Mouse (Mus musculus): ENCODE results near the gene Dnajb1. TPM values are rescaled to one million over a fixed set of nuclear protein-coding genes. Genes with fewer than 3 reads are reported as not detected.

Dnajb1 gene
- polyA plus RNA-seq, 1 experiment from 2014 or later: 31.6 TPM

DNA sequence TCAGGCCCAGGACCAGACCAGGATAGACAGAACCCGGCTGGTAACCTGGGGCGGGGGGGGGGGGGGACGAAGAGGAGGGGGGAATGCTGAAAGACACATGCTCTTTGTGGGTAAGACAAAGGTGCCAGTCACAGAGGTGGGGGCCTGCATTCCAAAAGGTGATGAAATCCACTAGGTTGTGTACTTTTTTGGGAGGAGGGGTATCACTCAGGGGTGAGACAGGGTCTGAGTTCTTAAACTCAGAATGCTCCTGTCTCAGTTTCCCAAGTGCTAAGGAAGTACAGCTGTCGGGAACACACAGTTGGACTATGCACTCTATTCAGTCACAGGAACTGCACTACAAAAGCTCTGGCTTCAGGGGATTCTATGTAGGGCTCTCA is 31.5 kb upstream of the Dnajb1 start:
- ATAC-seq: no peak

DNA sequence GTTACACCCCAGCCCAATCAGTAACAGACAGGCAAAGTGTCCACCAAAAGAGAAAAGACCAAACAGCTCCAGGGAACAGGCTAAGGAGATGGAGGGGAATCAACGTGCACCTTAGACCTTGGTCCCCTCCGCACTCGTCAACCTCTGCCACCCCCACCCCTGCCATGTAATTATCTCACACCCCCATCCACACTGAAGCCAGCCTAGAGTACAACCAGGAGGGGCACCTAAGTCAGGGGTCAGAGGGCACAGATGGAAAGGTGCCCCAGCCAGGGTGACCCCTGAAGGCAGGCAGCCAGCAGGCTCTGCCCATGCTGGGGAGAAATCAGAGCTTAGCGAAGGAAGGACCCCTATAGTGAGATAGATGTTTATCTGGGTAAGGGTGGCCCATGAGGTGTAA is 31.1 kb upstream of the Dnajb1 start:
- H3K9ac ChIP-seq (replicated peaks): no peak overlapping the region
- peaks cover 16% of the 10 kb centered on the region for H3K36me3 ChIP-seq (replicated peaks; ENCODE audit: insufficient read depth, low read length)
- H3K27ac ChIP-seq (ENCODE audit: low read depth): peak overlapping the region; percentile 19; the same call in 1 of the 2 replicates
- no peaks in the 10 kb centered on the region for H3K27me3 ChIP-seq (ENCODE audit: insufficient read depth, low read length)
- TF ChIP-seq EP300 (IDR thresholded peaks at IDR 0.05; ENCODE audit: low read depth) (no peak), CTCF (IDR thresholded peaks at IDR 0.05; ENCODE audit: low read depth) (no peak)
- ATAC-seq (no peak), DNase-seq (peak; percentile 12)
- 79% methylated on average over 4 of the region's 4 CpGs for WGBS (ENCODE audit: insufficient replicate concordance)
- no peaks in the 10 kb centered on the region for H3K9me3 ChIP-seq (ENCODE audit: low read length)
- no peak overlapping the region for H3K4me3 ChIP-seq (ENCODE audit: low read depth, low read length)
- peaks cover 8% of the 10 kb centered on the region for H3K4me1 ChIP-seq (ENCODE audit: insufficient read depth)
- no peak overlapping the region for H3K4me2 ChIP-seq (ENCODE audit: low read depth, low read length)

More for the DNA sequence above, 31.5 kb upstream of the Dnajb1 start:
- peaks cover 8% of the 10 kb centered on the region for H3K4me1 ChIP-seq (ENCODE audit: insufficient read depth)
- no peak overlapping the region for H3K4me2 ChIP-seq (ENCODE audit: low read depth, low read length)
- no peaks in the 10 kb centered on the region for H3K27me3 ChIP-seq (ENCODE audit: insufficient read depth, low read length)
- DNase-seq: no peak
- peaks cover 21% of the 10 kb centered on the region for H3K36me3 ChIP-seq (replicated peaks; ENCODE audit: insufficient read depth, low read length)
- no peak overlapping the region for H3K4me3 ChIP-seq (ENCODE audit: low read depth, low read length)
- WGBS (ENCODE audit: insufficient replicate concordance): 61% methylated on average over 3 of the region's 4 CpGs
- no peaks in the 10 kb centered on the region for H3K9me3 ChIP-seq (ENCODE audit: low read length)
- no peak for TF ChIP-seq EP300 (IDR thresholded peaks at IDR 0.05; ENCODE audit: low read depth)
- TF ChIP-seq CTCF (IDR thresholded peaks at IDR 0.05; ENCODE audit: low read depth): no peak
- H3K9ac ChIP-seq (replicated peaks): no peak overlapping the region
- 0 out of 2 replicates have a peak overlapping the region, but pooled peaks have one; percentile 19 for H3K27ac ChIP-seq (ENCODE audit: low read depth)

DNA sequence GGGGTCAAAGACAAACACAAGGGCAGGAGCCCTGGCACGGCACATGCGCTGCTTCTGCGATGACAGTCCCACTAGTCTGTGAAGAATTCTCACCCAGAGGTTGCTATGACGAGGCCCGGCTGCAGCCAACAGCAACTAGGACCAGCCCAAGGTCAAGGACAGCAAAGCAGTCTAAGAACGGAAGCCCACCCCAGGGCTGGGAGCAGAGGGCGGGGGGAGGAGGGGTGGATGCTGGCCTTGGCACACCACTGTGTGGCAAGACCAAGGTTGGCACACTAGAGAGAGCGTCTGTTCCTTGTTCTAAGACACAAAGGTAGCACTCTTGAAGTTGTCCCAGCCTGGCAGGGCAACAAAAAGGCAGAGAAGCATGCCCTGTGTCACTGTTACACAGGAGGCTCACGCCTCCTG is 30.6 kb upstream of the Dnajb1 start:
- ATAC-seq (no peak), DNase-seq (peak; percentile 17)
- Histone ChIP-seq H3K27ac (ENCODE audit: low read depth) (peak overlapping the region; percentile 30; the same call in 1 of the 2 replicates), H3K27me3 (ENCODE audit: insufficient read depth, low read length) (no peaks in the 10 kb centered on the region), H3K9me3 (ENCODE audit: low read length) (no peaks in the 10 kb centered on the region), H3K4me3 (ENCODE audit: low read depth, low read length) (no peak overlapping the region), H3K4me1 (ENCODE audit: insufficient read depth) (peaks cover 8% of the 10 kb centered on the region), H3K9ac (replicated peaks) (no peak overlapping the region), H3K36me3 (replicated peaks; ENCODE audit: insufficient read depth, low read length) (peaks cover 12% of the 10 kb centered on the region; the same call in 1 of the 2 replicates), H3K4me2 (ENCODE audit: low read depth, low read length) (no peak overlapping the region)
- WGBS (ENCODE audit: insufficient replicate concordance): 68% methylated on average over 9 of the region's 9 CpGs
- TF ChIP-seq CTCF (IDR thresholded peaks at IDR 0.05; ENCODE audit: low read depth) (no peak), EP300 (IDR thresholded peaks at IDR 0.05; ENCODE audit: low read depth) (no peak)

DNA sequence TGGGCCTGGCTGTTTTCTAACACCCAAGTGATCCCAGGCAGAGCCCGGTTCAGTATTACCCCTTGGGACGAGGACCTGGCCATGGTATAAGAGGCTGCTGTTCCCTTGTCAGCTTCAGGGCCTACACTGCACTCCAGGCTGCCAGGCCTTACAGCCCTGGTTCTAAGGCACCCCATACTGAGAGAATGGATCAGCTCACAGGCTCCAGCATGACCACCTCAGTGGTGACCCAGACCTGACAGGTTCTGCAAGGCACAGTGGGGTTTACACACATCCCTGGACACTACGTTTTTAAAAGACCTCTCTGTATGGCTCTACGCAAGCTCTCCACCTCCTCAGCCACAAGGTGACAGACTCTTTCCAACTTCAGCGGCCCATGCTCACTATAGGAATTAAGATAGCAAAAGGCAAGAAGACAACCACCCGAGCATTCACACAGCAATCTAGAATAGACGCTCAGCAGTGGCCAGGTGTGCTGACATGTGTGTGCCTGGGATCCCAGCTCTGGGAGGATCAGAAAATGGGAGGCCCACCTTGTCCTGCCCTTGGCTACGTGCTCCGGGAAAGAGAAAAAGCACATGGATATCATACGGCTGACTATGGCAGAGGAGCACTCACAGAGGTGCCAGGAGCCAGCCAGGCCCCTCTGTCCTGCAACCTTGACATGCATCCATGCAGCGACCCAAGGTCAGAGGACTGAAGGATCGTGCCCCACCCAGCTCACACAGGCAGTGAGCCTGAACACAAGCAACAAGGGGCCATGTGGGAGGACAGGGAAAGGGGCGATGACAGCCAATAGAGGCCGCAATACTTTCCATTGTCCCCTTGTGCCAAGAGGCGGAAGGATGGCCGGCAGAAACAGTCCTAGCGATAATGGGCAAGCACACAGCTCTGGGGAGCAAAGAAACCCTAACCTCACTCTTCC is 29.6 kb upstream of the Dnajb1 start:
- WGBS (ENCODE audit: insufficient replicate concordance): 82% methylated on average over 17 of the region's 17 CpGs
- peaks cover 8% of the 10 kb centered on the region for H3K4me1 ChIP-seq (ENCODE audit: insufficient read depth)

DNA sequence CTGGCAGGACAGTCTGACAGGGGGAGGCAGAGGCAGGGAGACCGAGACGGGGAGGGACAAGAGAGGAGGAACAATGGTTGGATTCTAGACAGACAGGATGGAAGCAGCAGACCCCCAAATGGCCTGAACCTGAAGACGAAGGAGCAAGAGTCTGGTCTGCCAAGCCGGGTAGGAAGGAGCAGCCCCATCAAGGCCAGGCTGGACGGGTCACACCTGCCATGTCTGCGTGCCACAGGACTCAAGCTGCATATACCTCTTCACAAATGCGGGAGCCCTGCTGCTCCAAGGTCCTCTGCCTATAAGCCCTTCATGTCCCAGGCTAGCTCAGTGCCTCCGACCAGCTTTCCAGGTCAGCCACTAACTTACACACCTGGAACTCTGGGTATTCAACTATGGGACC is 28.3 kb upstream of the Dnajb1 start:
- no peak overlapping the region for H3K9ac ChIP-seq (replicated peaks)
- ATAC-seq: no peak

More for the DNA sequence above, 29.6 kb upstream of the Dnajb1 start:
- no peaks in the 10 kb centered on the region for H3K9me3 ChIP-seq (ENCODE audit: low read length)
- H3K4me3 ChIP-seq (ENCODE audit: low read depth, low read length): no peak overlapping the region
- 0 out of 2 replicates have a peak, but pooled peaks cover 5% of the 10 kb centered on the region for H3K36me3 ChIP-seq (replicated peaks; ENCODE audit: insufficient read depth, low read length)
- ATAC-seq (no peak), DNase-seq (no peak)
- no peak overlapping the region for H3K4me2 ChIP-seq (ENCODE audit: low read depth, low read length)
- TF ChIP-seq EP300 (IDR thresholded peaks at IDR 0.05; ENCODE audit: low read depth) (no peak), CTCF (IDR thresholded peaks at IDR 0.05; ENCODE audit: low read depth) (no peak)
- 0 out of 2 replicates have a peak overlapping the region, but pooled peaks have one; percentile 7 for H3K27ac ChIP-seq (ENCODE audit: low read depth)
- H3K9ac ChIP-seq (replicated peaks): no peak overlapping the region
- no peaks in the 10 kb centered on the region for H3K27me3 ChIP-seq (ENCODE audit: insufficient read depth, low read length)

DNA sequence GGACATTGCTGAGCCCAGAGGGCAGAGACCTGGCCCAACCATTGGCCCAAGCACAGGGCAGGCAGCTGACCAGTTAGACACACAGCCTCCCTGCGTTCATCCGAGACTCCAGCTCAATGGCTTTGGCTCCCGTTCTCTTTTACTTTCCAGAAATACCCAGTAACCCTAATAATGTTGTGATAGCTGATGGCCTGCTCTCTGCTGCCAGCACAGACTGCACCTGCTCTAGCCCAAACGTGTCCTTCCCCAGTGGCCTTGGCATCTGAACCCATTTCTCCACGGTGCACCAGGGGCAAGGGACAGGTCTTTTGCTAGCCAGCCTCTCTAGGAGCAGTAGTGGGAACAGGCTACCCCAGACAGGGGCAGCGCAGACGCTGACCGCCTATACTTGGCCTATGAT is 27.2 kb upstream of the Dnajb1 start:
- ATAC-seq (no peak), DNase-seq (no peak)
- Histone ChIP-seq H3K9ac (replicated peaks) (no peak overlapping the region), H3K4me3 (ENCODE audit: low read depth, low read length) (no peak overlapping the region), H3K9me3 (ENCODE audit: low read length) (no peaks in the 10 kb centered on the region), H3K27ac (ENCODE audit: low read depth) (no peak overlapping the region), H3K36me3 (replicated peaks; ENCODE audit: insufficient read depth, low read length) (no peaks in the 10 kb centered on the region), H3K4me2 (ENCODE audit: low read depth, low read length) (no peak overlapping the region), H3K27me3 (ENCODE audit: insufficient read depth, low read length) (no peaks in the 10 kb centered on the region), H3K4me1 (ENCODE audit: insufficient read depth) (peaks cover 21% of the 10 kb centered on the region)
- TF ChIP-seq CTCF (IDR thresholded peaks at IDR 0.05; ENCODE audit: low read depth) (no peak), EP300 (IDR thresholded peaks at IDR 0.05; ENCODE audit: low read depth) (no peak)
- WGBS (ENCODE audit: insufficient replicate concordance): 81% methylated on average over 8 of the region's 8 CpGs

More for the DNA sequence above, 28.3 kb upstream of the Dnajb1 start:
- Histone ChIP-seq H3K9me3 (ENCODE audit: low read length) (no peaks in the 10 kb centered on the region), H3K36me3 (replicated peaks; ENCODE audit: insufficient read depth, low read length) (no peaks in the 10 kb centered on the region), H3K4me1 (ENCODE audit: insufficient read depth) (peaks cover 15% of the 10 kb centered on the region), H3K27me3 (ENCODE audit: insufficient read depth, low read length) (no peaks in the 10 kb centered on the region), H3K4me2 (ENCODE audit: low read depth, low read length) (no peak overlapping the region), H3K4me3 (ENCODE audit: low read depth, low read length) (no peak overlapping the region), H3K27ac (ENCODE audit: low read depth) (no peak overlapping the region)
- no peak for DNase-seq
- TF ChIP-seq CTCF (IDR thresholded peaks at IDR 0.05; ENCODE audit: low read depth) (no peak), EP300 (IDR thresholded peaks at IDR 0.05; ENCODE audit: low read depth) (no peak)
- WGBS (ENCODE audit: insufficient replicate concordance): 93% methylated on average over 8 of the region's 8 CpGs
